Mouse (Mus musculus): ENCODE results near the gene Srek1ip1. TPM values are rescaled to one million over a fixed set of nuclear protein-coding genes. Genes with fewer than 3 reads are reported as not detected.

The Srek1ip1 gene
- total RNA-seq (2023): 10 to 100 TPM; 12.2 to 14.2 TPM

DNA sequence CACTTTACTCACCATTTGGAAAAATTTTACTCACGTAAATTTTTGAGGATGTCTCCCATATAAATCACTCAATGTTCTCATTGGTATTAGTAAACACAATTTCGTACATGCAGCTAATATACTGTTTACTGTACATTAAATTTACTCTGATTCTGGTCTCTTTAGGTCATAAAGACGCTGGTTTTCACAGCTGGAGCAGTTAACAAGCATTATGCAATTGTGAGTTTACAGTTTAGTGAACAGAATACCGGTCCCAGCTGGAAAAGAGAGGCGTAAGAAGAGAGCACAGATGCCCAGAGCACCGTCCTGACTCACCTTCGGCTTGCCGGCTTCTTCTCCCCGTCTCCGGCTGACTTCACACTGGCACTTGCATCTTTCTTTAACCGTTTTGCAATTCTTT lies at the start of gene Srek1ip1:
Srek1ip1 (plus strand) TSS at position 301 of the 400 bp plus-strand sequence.

DNA sequence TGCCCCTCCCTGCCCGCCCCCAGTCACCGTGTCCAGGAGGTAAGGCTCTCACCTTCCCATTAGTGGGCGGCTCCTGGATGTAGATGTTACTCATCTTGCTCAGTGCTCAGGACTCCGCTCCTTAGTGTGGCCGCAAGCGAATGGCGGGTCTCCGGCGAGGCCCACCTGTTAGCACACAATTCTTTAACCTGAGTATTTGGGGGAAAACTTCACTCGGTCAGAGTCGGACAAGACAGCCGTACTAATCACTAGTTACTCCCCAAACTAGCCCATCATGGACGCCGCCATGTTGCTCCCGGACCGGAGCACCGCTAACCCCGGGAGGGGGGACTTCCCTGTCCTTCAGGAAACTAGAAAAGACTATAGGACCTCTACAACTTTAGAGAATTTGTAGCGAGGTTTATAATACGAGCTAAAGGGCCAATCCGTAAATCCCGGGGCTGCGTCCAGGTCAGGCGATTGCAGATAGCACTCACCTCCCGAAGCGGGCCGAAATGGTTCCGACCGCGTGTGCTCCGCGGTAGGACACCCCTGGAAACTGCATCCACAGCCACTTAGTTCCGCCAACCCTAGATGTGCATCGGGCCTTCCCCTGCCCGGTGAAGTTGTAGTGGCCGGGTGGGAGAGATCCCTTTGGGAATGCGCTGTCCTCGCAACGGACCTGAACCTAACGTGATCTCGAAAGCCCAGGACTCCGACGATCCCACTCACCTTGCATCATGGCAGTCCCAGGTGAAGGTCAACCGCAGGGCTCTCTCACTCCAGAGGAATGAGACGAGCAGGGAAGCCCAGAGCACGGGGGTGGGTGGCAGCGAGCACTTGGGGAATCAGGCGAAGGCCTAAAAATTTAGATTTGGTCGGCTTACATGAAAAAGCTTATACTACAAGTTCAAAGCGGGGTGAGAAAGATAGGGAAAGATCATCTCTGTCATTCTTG lies 24.6 kb downstream of the Srek1ip1 start, which contains the start of gene Cwc27:
Cwc27 (minus strand) TSS at position 508 of the 937 bp plus-strand sequence.

DNA sequence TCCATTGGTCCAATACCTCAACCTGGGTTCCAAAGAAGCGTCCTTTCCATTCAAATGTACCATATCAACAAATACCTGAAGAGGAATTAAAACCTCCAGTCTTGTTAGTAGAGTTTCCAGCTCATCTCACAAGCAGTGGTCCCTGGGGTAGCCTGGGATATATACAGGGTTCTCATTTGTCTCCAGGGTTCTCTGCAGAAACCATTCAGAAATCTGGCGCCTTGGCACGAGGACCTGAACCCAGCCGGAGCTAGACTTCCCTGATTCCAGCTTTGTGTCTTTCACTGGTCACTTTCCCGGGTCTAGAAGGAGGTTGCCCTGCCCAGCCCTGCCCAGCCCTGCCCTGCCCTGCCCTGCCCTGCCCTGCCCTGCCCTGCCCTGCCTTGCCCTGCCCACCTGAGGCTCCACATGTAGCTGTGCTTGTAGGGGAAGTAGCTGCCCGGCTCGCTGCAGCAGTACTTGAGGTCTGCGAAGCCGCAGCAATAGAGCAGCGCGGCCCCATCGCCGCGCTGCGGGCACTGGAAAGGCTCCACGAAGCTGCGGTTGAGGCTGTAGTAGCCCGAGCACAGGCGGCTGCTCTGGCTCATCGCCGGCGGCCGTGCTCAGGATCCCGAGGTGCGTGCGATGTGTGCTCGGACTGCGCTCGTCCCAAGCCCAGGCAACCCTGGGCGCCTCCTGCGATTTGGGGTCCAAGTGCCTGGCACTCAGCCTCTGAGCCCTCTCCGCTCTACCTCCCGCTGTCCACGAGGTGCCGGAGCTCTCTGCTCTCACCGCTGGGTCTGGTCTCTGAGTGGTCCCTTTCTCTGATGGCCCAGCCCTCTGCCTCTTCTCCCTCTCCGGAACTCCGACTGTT lies 71.1 kb downstream of the Srek1ip1 start, which contains the start of gene Shisal2b:
Shisal2b (minus strand) TSS at position 767 of the 853 bp plus-strand sequence.

Other genes starting within 250 kb of the Srek1ip1 start
- 10 to 100 TPM; 13.9 to 18.2 TPM for gene Cwc27, start 24.7 kb downstream of the Srek1ip1 start, total RNA-seq (2023)
- gene Shisal2b, start 71.4 kb downstream of the Srek1ip1 start, total RNA-seq (2023): not detected

Data from neutrophil, adult 59 days (primary cell).